Mouse (Mus musculus) left cerebral cortex, adult 11 months (tissue): ENCODE data around the gene Cdc37.

Experiments used
- DNase-seq: peaks from one replicate; pipeline ENCODE4 v3.0.0; 2022; ENCODE audit warnings: low spot score

The Cdc37 gene

DNA sequence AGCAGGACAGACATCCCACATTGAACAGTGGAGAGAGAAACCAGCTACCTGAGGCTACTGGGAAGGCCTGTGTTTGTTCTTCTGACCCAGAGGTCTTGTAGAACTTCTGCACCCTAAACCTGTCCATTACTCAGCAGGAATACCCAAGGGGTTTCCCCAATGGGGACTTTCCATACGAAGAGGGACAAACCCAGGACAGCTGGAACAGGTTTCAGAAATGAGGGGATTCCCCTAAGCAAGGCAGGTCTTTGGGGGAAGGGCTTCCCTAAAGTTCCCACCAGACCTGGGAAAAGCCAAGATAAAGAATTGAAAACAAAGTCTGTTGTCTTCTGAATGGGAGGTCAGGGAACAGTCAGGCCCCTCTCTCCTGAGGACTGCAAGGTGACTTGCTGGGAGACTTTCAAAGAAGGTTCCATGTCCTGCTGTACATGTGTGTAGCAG lies 13.8 kb downstream of the Cdc37 start:
- DNase-seq: no peak

DNA sequence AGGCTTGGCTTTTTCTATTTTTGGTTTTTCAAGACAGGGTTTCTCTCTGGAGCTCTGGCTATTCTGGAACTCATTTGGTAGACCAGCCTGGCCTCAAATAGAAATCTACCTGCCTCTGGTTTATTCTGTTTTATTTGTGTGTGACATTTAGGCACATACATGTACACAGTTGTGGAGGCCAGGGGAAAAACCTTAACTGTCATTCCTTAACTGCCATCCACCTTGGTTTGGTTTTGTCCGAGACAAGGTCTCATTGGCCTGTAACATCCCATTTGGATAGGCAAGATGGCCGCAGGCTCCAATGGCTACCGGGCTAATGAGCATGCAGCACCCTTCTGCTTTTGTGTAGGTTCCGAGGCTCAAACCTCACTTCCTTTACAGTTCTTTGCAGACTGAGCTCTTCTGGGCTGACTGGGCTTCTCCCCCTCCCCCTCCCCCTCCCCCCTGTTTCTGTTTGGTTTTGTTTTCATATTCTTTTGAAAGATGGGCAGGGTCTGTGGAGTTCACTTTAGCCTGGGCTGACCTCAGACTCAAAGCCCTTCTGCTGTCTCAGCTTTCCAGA lies 14.4 kb downstream of the Cdc37 start:
- no peak for DNase-seq

DNA sequence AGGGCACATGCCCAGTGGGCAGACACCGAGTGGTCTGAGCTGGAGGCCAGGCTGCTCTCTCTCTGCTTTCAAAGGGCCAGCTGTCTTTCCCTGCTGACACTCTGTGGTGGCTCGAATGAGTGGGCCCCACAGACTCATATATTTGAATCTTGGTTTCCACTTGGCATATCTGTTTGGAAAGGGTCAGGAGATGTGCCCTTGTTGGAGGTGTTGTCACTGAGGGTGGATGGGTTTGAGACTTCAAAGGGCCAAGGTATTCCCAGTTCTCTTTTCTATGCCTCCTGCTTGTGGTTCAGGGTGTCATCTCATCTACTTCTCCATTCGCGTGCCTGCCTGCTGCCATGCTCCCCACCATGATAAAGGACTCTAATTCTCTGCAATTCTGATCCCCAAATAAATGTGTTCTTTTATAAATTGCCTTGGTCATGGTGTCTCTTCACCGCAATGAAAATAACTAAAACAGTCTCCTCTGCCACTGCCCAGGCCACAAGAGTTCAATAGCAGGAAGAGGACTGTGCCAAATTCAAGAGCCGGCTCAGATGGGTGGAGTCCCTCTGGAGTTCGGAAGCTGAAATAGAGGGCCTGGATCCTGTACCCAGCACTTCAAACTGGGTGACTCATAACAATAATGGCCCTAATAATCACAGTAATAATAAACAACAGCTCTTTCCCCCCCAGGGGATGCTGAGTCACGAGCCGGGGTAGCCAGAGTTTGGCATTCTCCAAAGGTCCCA lies 15.0 kb downstream of the Cdc37 start:
- no peak for DNase-seq

DNA sequence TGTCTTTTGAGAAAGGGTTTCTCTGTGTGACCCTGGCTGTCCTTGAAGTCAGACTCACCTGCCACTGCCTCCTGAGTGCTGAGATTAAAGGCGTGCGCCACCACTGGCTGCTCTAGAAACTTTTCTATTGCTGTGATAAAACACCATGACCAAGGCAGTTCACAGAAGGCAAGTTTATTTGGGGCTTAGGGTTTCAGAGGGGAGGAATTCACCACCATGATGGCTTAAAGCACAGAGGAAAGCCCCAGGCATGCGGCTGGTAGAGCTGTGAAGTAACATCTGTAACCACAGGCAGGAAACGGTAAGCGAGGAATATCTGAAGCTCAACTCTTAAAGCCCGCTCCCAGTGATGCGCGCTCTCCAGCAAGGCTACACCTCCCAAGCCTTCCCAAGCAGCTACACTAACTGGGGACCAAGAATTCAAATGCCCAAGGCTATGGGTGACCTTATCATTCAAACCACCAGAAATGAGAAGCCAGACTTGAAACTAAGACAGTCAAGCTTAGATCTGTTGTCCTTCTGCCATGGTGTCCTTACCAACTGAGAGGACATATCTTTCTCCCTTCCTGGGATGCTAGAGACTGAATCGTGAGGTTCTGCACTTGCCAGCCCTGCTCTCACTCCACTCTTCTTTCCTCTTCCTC lies 16.6 kb downstream of the Cdc37 start:
- DNase-seq: no peak

DNA sequence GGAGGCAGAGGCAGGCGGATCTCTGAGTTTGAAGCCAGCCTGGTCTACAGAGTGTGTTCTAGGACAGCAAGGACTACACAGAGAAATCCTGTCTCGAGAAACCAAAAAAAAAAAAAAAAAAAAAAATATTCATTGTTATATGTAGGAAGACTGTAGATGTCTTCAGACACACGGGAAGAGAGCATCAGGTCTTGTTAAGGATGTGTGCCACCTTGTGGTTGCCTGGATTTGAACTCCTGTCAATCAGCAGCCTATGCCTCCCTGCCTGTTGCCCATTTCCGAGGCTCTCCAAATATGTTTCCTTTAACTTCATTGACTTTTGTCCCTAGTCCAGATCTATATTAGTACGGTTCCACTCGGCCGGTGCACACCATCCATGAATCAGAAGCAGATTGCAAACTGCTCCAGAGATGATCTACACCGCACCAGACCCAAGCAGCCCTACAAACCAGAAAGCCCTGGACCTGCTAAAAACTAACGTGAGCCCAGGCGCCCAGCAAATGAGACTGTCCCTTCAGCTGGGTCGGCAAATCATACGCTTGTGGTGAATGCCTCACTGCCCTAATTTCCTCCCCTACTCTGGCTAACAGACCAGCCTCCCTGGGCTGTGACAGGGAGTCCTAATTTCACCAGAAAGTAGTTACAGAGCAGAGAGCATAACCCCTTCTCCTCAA lies 17.5 kb downstream of the Cdc37 start:
- DNase-seq: no peak

DNA sequence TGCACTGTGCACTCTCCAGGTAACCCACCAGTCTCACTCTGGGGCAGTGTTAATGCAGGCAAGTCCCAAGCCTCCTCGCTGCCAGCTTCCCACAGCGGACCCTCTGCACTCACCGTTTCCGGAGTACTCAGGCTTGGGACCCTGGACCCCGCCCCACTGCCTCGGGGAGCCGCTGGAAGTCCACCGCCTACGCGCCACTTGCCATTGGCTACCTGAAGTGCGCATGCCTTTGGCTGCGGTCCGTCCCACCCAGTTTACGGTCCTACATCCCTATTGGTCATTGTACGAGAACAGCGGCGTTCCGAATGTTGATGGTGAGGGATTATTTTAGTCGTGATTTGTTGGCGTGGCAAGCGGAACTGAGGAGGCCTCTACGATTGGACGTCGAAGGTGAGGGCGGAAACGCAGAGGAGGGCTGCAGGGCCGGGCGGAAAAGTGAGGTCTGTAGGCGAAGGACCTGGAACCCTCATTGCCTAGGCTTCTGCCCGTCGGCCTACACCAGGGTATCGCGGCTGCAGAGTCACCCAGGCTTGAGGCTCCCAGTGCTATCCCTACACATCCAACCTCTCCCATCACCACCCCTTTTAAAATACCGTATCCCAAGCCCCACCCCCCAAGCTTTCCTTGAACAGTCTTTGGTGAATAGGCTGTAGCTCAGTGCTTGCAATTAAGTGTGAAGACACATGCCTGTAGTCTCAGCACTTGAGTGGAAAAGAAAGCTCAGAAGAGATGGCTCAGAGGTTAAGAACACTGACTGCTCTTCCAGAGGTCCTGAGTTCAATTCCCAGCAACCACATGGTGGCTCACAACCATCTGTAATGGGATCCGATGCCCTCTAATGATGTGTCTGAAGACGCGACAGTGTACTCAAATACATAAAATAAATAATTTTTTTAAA lies 18.5 kb downstream of the Cdc37 start, which contains the start of gene Tyk2:
TSS of gene Tyk2 (minus strand) at position 185 of the 898 bp plus-strand sequence.
- peak; percentile 94 for DNase-seq

DNA sequence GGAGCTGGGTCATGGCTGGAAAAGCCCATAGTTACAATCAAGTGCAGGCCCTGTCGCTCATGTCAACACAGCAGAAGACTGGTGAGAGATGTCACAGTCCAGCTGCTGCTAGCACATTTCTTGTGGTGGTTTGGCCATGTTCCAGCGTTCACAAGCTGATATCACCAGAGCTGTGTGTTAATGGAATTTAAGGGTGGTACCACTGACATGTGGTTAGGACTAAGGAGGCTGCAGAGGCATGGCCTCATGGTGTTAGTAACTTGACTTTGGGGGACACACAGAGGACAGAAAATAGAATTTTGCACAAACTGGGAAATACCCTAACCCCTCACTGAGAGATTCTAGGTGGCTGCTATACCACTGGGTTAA lies 23.5 kb downstream of the Cdc37 start:
- DNase-seq: no peak

DNA sequence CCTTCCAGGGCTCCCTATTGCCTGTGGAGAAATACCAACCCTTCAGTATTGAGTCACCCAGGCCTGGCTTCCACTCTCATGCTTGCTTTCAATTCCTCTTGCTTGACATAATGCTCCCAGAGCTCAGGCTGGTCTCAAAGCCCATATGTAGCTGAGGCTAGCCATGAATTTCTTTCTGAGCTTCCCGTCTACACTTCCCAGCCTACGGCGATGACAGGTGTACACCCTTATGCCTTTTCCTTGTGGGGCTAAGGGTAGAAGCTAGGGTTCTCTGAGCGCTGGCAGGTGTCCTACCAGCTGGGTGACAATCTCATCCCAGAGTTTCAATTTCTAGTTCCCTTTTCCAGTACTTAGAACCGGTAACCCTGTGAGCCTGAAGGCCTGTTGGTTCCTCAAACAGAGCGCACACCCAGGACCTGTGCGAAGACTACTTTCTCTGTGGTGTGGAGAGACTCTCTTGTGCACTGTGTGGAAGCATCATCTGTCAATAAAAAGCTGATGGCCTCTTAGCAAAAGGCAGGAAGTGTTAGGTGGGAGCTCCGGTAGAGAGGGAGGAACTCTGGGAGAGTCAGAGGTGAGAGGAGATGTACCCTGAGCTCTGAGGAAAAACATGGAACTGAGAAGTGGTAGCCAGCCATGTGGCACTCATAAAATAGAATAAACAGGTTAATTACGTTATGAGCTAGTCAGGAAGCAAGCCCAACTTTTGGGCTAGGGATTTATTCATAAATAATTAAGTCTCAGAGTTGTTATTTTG lies 24.1 kb downstream of the Cdc37 start:
- DNase-seq: no peak

DNA sequence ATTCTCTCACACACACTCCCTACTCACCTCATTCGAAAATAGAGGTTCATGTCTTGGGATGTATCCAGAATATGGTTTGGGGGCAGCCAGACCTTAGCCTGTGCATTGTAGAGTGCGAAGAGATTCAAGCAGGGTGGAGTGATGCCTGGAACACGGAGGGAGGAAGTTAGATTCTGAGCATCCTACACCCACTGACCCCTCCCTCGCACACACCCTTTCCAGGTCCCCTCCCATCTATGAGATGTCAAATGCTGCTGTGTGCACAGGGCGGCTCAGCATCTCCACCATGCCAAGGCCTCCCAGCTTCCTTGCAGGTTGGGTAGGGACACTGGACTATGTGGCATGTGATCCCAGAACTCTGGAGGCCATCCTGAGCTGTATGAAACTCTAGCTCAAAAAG lies 24.9 kb downstream of the Cdc37 start:
- no peak for DNase-seq

DNA sequence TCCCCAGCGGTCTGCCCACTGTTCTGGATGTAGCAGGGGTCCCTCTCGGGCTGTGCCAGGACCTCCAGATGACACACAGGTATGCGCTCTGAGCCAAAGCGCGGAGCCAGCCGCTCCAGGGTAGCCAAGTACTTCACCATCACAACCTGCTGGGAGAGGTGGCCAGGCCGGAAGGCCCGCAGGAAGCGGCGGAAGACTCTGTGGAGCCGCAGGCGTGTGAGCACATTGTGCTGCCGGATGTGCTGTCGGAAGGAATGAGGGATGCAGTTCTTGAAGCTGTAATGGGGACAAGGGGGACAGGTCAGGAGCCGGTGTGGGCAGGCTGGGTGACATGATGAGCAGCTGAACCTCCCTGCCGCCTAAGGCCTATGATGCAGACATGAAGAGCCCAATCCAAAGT lies 28.3 kb downstream of the Cdc37 start:
- no peak for DNase-seq

DNA sequence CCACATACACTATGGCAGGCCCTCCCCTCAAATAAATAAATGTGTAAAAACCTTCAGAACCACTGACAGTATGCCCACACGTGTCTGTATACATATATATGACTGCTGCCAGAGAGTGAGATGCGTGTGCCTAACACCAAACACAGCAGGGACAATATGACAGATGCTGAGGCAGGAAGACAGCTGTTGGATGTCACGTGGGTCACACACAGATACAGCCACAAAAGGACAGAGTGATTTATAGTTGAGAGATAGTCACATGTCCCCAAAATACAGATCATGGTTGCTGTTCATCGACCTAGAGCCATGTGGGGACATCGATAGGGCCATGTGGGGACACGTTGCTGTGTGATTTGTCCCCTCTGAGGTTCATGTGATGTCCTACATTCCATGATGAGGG lies 32.7 kb downstream of the Cdc37 start:
- DNase-seq: no peak

DNA sequence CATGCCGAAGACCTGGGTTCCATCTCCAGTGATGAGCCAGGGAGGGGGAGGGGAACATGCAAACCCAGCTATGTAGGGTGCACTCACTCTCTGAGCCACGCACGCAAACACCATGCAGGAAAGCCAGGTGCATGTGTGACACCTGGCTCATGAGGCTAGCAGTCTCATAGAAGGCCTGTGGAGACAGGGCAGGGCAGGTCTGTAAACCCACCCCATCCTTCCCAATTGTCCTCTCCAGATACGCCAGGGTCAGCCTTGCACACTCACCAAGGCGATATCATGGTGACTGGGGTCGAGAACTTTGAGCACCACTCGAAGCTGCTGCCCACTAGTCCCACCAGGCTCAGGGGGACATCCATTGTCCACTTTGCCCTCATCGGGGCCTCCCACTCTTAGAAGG lies 34.7 kb downstream of the Cdc37 start:
- DNase-seq: no peak

DNA sequence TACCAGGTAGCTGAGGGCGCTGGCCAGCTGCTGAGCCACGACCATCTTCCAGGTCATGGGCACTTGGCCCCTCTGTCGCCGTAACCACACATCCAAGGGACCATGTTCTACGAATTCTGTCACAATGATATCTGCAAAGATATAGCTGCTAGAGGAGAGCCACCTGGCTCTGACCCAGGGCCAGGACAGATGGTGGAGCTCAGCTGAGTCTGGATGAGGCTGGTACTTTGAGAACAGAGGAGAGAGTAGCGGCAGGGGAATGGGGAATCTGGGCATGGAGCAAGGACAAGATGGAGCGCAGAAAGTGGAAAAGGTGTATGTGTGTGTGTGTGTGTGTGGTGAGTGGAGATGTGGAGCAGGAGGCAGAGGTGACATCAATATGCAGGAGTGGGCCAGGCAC lies 35.6 kb downstream of the Cdc37 start:
- no peak for DNase-seq

DNA sequence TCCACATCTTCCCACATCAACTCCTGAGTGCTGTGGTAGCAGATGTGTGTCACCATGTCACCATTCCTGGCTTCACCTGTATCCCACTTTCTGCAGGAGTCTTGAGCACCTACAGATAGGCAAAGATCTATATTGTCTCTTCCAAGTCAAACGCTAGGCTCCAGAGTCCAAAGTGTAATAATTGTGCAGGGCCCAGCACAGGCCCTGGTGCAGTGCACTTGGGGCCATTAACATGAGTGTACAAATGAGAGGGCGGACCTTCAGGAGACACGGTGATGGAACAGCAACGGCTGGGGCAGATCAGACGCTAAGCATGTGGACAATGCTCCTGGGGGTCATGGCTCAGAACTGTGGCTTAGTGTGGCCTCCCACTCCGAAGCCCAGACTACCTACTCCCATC lies 36.0 kb downstream of the Cdc37 start:
- DNase-seq: no peak

DNA sequence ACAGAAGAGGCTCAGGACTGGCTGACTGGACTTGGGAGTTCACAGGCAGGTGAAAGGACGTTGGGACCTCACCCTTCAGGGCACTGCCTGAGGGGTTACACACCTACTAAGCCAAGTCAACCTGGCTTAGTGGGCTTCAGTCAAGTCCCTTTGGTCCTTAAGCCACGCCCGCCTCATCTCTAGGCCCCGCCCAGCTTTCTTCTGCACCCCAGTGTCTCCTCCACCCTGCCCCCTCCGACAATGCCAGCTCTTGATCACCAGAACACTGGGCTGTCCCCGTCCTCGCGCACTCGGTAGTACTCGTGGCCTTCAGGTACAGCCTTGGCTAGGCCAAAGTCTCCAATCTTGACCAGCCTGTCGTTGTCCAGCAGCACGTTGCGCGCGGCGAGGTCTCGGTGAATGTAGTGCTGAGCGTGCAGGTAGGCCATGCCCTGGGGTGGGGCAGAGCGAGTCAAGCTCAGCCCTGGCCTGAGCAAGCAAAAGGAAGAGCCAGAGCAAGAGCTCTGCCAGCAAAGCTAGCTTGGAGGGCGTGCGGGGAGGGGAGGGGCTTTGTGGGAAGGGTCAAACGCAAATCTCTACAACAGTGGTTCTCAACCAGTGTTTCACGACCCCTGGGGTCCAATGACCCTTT lies 42.1 kb downstream of the Cdc37 start:
- no peak for DNase-seq

DNA sequence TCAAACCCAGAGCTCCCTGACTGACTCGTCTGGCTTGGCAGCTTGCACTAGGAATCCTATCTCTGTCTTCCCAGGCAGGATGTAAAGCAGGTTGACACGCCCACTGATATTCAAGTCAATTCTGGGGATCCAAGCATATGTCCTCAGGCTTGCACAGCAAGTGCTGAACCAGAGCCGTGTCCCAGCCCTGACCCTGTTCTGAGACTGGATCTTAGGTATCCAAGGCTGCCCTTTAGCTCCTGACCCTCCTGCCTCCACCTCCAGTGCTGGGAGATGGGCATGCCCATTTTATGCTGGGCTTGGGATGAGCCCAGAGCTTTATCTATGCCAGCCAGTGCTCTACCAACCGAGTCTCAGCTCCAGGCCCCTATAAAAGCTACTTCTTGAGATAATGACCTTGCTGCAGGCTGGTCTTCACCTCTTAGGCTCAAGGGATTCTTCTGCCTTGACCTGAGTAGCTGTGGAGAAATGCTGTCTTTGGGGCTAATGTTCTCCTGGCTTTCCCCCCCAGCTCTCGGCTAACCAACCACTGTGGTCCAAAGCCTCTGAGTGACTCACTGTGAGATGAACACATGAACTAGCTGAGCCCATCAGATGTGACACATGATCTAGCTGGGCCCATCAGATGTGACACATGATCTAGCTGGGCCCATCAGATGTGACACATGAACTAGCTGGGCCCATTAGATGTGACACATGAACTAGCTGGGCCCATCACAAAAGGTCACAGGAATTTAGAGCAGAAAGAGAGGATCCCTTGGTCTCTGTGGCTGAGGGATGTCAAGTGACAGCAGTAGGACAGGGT lies 43.8 kb downstream of the Cdc37 start:
- peak; percentile 24 for DNase-seq

DNA sequence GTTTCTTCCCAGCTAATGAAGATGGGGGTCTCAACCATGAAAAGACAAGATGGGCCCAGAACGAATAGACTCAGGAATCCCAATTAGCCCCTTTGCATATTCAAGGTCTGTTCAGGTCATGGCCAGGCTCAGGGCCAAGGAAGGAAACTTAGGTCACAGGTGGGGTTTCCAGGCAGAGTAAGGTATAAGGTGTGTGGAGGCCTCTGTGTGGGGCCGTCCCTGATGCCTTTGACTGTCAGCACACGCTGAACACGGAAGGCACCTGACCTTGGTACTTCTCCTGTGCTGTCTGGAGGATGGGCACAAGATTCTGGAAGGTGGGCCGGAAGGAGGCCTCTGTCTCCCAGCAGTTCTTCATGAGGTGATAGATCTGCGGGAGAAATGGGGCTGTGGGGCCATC lies 45.0 kb downstream of the Cdc37 start:
- DNase-seq: no peak

DNA sequence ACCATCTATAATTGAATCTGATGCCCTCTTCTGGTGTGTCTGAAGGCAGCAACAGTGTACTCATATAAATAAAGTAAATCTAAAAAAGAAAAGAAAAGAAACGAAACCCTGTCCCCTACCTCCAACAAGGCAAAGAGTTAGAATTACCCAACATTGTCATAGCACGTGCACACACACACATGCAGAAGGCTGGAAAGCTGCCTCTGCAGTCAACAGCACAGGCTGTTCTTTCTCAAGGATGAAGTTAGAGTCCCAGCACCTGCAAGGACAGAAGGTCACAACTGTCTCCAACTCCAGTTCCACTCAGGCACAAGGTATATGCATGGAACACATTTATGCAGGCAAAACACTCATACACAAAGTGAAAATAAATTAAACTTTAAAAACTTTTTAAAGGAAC lies 47.7 kb downstream of the Cdc37 start:
- DNase-seq: no peak

DNA sequence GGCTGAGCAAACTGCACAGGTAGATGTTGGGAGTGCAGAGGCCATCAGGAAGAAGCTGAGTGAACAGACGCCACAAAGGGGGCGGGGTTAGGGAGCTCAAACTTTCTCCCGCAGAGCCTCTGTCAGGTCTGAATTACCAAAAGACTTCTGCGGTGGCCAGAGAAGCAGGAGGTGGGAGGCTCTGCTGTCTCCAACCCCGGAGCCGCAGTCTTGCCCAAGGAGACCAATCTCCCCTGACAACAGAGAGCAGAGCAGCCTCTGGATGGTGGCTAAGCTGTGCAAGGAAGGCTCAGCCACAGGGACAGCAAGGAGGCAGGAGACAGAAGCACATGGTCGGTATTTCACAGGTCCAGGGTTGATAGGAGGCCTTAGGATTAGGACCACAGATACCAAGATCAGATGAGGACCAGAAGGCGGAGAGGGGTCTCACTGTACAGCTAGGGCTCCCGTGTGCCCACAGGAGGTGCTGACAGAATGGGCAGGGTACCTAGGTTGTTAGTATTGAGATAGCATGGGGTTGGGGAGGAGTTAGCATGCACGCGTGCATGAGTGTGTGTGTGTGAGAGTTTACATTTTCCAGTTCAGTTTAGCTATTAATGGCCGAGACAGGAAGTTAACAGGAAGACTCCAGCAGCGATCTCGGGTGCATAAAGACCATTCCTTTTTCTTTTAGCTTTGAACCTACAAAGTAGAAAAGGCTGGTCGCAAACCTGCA lies 49.2 kb downstream of the Cdc37 start:
- no peak for DNase-seq
